Comparison of ENCODE assay signal across 8 mouse cellular contexts in the genomic region with DNA sequence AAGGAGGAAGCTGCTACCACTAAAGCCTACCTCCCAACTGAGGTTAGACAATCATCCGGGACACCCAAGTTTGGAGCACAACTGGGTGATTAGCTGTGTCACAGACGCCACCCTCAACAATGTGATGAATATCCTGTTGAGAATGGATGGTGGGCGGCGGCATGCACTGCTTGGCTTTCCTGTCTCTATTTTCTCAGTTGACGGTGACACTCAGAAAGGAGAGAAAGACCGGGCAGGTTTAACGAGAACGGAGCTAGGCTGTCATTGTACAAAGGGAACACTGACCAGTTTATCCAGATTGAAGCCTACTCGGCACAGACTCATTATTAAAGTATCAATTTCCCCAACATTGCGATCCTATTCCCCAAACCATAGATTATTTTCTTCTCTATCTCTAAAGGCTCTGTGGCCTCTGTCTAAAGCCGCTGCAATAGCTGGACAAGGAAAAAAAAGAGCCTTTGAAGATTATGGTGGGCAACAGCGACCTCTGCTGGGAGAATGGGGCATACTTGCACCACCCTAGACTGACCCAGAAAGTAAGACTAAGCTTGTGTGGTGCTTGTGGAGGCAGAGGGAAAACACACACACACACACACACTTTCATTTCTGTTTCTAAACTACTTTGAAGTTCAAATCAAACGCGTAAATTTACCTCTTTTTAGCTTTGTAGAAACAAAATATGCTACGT. TPM values are rescaled to one million over a fixed set of nuclear protein-coding genes. Genes with fewer than 3 reads are reported as not detected.
DNase-seq lines count a peak whose midpoint lies in the region; ATAC-seq and TF ChIP-seq lines count a peak whose summit lies in the region.

No protein-coding gene starts in this region.

- H3K4me1 ChIP-seq in intestine, postnatal 0 days (replicated peaks; ENCODE audit: control insufficient read depth, insufficient read depth, low read length), result no peaks in the 10 kb centered on the region
- peaks cover 12% of the 10 kb centered on the region for H3K4me1 ChIP-seq in midbrain, embryonic 10.5 days

- ATAC-seq in granulocyte monocyte progenitor cell, adult 5-6 weeks (replicated peaks; ENCODE audit: poor library complexity, severe bottlenecking), result peak; percentile 76
- ATAC-seq in intestine, postnatal 0 days, result peak; percentile 53; the same call in 1 of the 2 replicates

- H3K36me3 ChIP-seq in intestine, postnatal 0 days (ENCODE audit: control insufficient read depth, insufficient read depth), result no peaks in the 10 kb centered on the region
- H3K36me3 ChIP-seq in midbrain, embryonic 10.5 days, result no peaks in the 10 kb centered on the region

- no peaks in the 10 kb centered on the region for H3K9me3 ChIP-seq in intestine, postnatal 0 days (ENCODE audit: control insufficient read depth)
- no peaks in the 10 kb centered on the region for H3K9me3 ChIP-seq in midbrain, embryonic 10.5 days (replicated peaks)

- WGBS in intestine, postnatal 0 days, result 44% methylated on average over 15 of the region's 15 CpGs
- 42% methylated on average over 15 of the region's 15 CpGs for WGBS in midbrain, embryonic 10.5 days

- H3K27ac ChIP-seq in intestine, postnatal 0 days (ENCODE audit: low read depth, low read length), result no peak overlapping the region
- no peak overlapping the region for H3K27ac ChIP-seq in midbrain, embryonic 10.5 days (replicated peaks)

- H3K27me3 ChIP-seq in intestine, postnatal 0 days (replicated peaks; ENCODE audit: control insufficient read depth, insufficient read depth, low read length), result 0 out of 2 replicates have a peak, but pooled peaks cover 4% of the 10 kb centered on the region
- peaks cover 6% of the 10 kb centered on the region; the same call in 1 of the 2 replicates for H3K27me3 ChIP-seq in midbrain, embryonic 10.5 days (ENCODE audit: low read depth, poor library complexity, severe bottlenecking)

- peak; percentile 87 for TF ChIP-seq CTCF in intestine, postnatal 0 days (IDR thresholded peaks at IDR 0.05; ENCODE audit: low read depth)

- no peak overlapping the region for H3K9ac ChIP-seq in intestine, postnatal 0 days (ENCODE audit: low read depth, low read length)

- 0 out of 2 replicates have a peak overlapping the region, but pooled peaks have one; percentile 30 for H3K4me2 ChIP-seq in intestine, postnatal 0 days (replicated peaks; ENCODE audit: low read depth)

- peak; percentile 41 for DNase-seq in 3134 (ENCODE audit: extremely low read depth, insufficient read length, low spot score)
- DNase-seq in adrenal gland, adult 8-10 months, result peak; percentile 57
- DNase-seq in embryo, embryonic 11.5 days (ENCODE audit: low read depth, low spot score), result peak; percentile 71
- peak; percentile 66 to 75 for DNase-seq in left cerebral cortex, postnatal 36 days (ENCODE audit: low spot score in 2 of 2)
- peak; percentile 82 for DNase-seq in midbrain, embryonic 10.5 days (ENCODE audit: low spot score)
- DNase-seq in right cerebral cortex, postnatal 4 days, result peak; percentile 84

- intact Hi-C loops in left cerebral cortex, postnatal 36 days (cut with DNase I), result loop anchor here (1.0 kb wide), 1 partner anchor 496 kb away; no protein-coding TSS in a partner anchor

- H3K4me3 ChIP-seq in intestine, postnatal 0 days (ENCODE audit: low read depth, low read length), result no peak overlapping the region
- H3K4me3 ChIP-seq in midbrain, embryonic 10.5 days, result no peak overlapping the region

RNA-seq across cellular contexts. Expression of a gene that starts 29.0 kb away (rescaled TPM):
- total RNA-seq in adrenal gland, adult 8-10 months (2022), result under 1 TPM in 1 of 4 experiments, not detected in 3; 0.09 TPM
- total RNA-seq in granulocyte monocyte progenitor cell, adult 5-6 weeks (2014; fragmentation: Nextera tagmentation), result not detected in 2 replicates
- not detected in 2 replicates for total RNA-seq in granulocyte monocyte progenitor cell, adult 5-6 weeks (2017)
- polyA plus RNA-seq in intestine, postnatal 0 days (2015; fragmentation: Nextera tagmentation; extraction: Ambion mirVana), result 83.6 and 84.5 TPM in 2 replicates
- under 1 TPM in 1 of 2 experiments, not detected in 1; 0.12 TPM for total RNA-seq in left cerebral cortex, postnatal 36 days (2021)
- polyA plus RNA-seq in midbrain, embryonic 10.5 days (2016; fragmentation: Nextera tagmentation; extraction: Ambion mirVana), result 1.6 and 1.8 TPM in 2 replicates
